Mouse (Mus musculus) T-helper 1 cell (primary cell): ENCODE measurements at regions not wholly inside any gene's neighbourhood (a gene's known extent, or its start where the extent isn't known, plus 50 kb on each side); places are given as distances from the start of the nearest gene placed in this dataset.

ENCODE experiments used
- in situ Hi-C: fragments of 300-600 bp; cut with MboI, MseI; formaldehyde crosslinking; loops from one replicate; pipeline ENCODE4 v1.15.1; 2025; ENCODE audit warnings: high pct_unique_total_duplicates

- in situ Hi-C loops = loop anchor here (5.0 kb wide), 1 partner anchor 1156 kb away; no protein-coding TSS in a partner anchor
Measured at GRCm38 (mm10) chr12:23477930-23478329, 302.1 kb downstream of the Gm10330 start.
